Mouse (Mus musculus) heart, adult 2 months (tissue): Measurements from ENCODE around the gene Ngp.

Experiments used
- CTCF ChIP-seq: fragments of 200-600 bp; IDR thresholded peaks from 2 replicates; pipeline ENCODE4 v1.8.1; 2022; ENCODE audit warnings: antibody characterized with exemption, mild to moderate bottlenecking, moderate library complexity
- EP300 ChIP-seq: fragments of 200-500 bp; IDR thresholded peaks from 2 replicates; pipeline ENCODE4 v1.6.1; 2011; ENCODE audit warnings: low read depth, low read length, control low read depth; ENCODE audit not compliant: insufficient read depth
- POLR2A ChIP-seq: fragments of 200-500 bp; IDR thresholded peaks from 2 replicates; pipeline ENCODE4 v1.6.1; 2011; ENCODE audit warnings: mild to moderate bottlenecking, low read depth, low read length, control low read depth; ENCODE audit not compliant: insufficient read depth

DNA sequence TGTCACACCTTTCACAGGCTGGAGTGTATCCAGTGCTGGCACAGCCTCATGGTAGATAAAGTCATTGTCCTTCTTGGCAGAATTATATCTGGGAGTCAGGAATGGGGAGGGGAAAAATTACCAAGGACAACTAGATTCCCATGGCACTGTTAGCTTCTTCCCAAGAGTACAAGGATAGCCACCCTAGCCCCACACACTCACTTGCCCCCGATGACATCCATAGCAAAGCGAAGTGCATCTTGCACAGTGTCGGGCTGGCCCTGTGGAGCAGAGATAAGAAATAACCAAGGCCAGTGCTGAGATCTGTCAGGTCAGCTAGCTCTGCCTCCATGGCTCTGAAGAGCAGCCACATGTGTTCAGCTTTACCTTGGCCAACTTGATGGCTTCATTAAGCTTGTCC lies 28.7 kb upstream of the Ngp start:
- TF ChIP-seq POLR2A, result no peak
- TF ChIP-seq EP300, result no peak
- no peak for TF ChIP-seq CTCF
